Comparison of ENCODE assay signal across 18 mouse cellular contexts in genomic region chr11:33547386-33547785, GRCm38 (mm10). TPM values are rescaled to one million over a fixed set of nuclear protein-coding genes. Genes with fewer than 3 reads are reported as not detected.
DNase-seq lines count a peak whose midpoint lies in the region; ATAC-seq and TF ChIP-seq lines count a peak whose summit lies in the region.
"Had no signal": no experiment of that assay in that cellular context is flagged by ENCODE, and none has a peak within 500 bp of the region (broad histone marks: within the 10 kb centered on the region; RNA-seq: fewer than 3 reads in every experiment).

No protein-coding gene starts in this region.

- WGBS in forebrain, postnatal 0 days = 55% methylated on average over 2 of the region's 2 CpGs
- WGBS in forebrain, embryonic 11.5 days = 92% methylated on average over 2 of the region's 2 CpGs
- WGBS in intestine, embryonic 15.5 days = 55% methylated on average over 2 of the region's 2 CpGs

- H3K4me3 ChIP-seq in forebrain, postnatal 0 days (ENCODE audit: low read depth, low read length) = no peak overlapping the region
- H3K4me3 ChIP-seq in forebrain, embryonic 11.5 days (ENCODE audit: low read depth, low read length) = no peak overlapping the region
- no peak overlapping the region for H3K4me3 ChIP-seq in intestine, embryonic 15.5 days (replicated peaks)
- H3K4me3 ChIP-seq: heart, embryonic 15.5 days; hindbrain, embryonic 15.5 days; limb, embryonic 15.5 days; myocyte had no signal

- no peak overlapping the region for H3K9ac ChIP-seq in forebrain, postnatal 0 days
- no peak overlapping the region for H3K9ac ChIP-seq in forebrain, embryonic 11.5 days (ENCODE audit: low read length)
- H3K9ac ChIP-seq in intestine, embryonic 15.5 days = no peak overlapping the region
- H3K9ac ChIP-seq: heart, embryonic 15.5 days; hindbrain, embryonic 15.5 days; limb, embryonic 15.5 days; liver, postnatal 0 days had no signal

- H3K4me2 ChIP-seq in forebrain, postnatal 0 days (ENCODE audit: low read depth) = no peak overlapping the region
- no peak overlapping the region for H3K4me2 ChIP-seq in forebrain, embryonic 11.5 days (ENCODE audit: low read depth, low read length, severe bottlenecking)
- no peak overlapping the region for H3K4me2 ChIP-seq in intestine, embryonic 15.5 days (replicated peaks)
- H3K4me2 ChIP-seq: heart, embryonic 15.5 days; hindbrain, embryonic 15.5 days; limb, embryonic 15.5 days had no signal

- no peak overlapping the region for H3K27ac ChIP-seq in forebrain, postnatal 0 days (ENCODE audit: low read depth, low read length)
- no peak overlapping the region for H3K27ac ChIP-seq in forebrain, embryonic 11.5 days (ENCODE audit: low read depth, low read length)
- no peak overlapping the region for H3K27ac ChIP-seq in intestine, embryonic 15.5 days
- H3K27ac ChIP-seq: heart, embryonic 15.5 days; hindbrain, embryonic 15.5 days; limb, embryonic 15.5 days had no signal

- H3K4me1 ChIP-seq in forebrain, postnatal 0 days (ENCODE audit: insufficient read depth) = no peaks in the 10 kb centered on the region
- no peaks in the 10 kb centered on the region for H3K4me1 ChIP-seq in forebrain, embryonic 11.5 days (replicated peaks; ENCODE audit: control insufficient read depth, insufficient read depth, low read length)
- H3K4me1 ChIP-seq in intestine, embryonic 15.5 days (replicated peaks) = no peaks in the 10 kb centered on the region
- H3K4me1 ChIP-seq: hindbrain, embryonic 15.5 days; limb, embryonic 15.5 days had no signal

- no peak for TF ChIP-seq CTCF in forebrain, postnatal 0 days (IDR thresholded peaks at IDR 0.05; ENCODE audit: low read depth)

- ATAC-seq in forebrain, postnatal 0 days = no peak
- ATAC-seq in forebrain, embryonic 11.5 days (replicated peaks; ENCODE audit: low FRiP score) = no peak
- ATAC-seq in intestine, embryonic 15.5 days = no peak
- ATAC-seq: liver, postnatal 0 days had no signal

- no peaks in the 10 kb centered on the region for H3K27me3 ChIP-seq in forebrain, postnatal 0 days (ENCODE audit: insufficient read depth, low read length)
- no peaks in the 10 kb centered on the region for H3K27me3 ChIP-seq in forebrain, embryonic 11.5 days (ENCODE audit: control insufficient read depth, insufficient read depth, low read length)
- no peaks in the 10 kb centered on the region for H3K27me3 ChIP-seq in intestine, embryonic 15.5 days (replicated peaks)
- H3K27me3 ChIP-seq: heart, embryonic 15.5 days; hindbrain, embryonic 15.5 days; limb, embryonic 15.5 days had no signal

- no peaks in the 10 kb centered on the region for H3K36me3 ChIP-seq in forebrain, postnatal 0 days (ENCODE audit: insufficient read depth)
- H3K36me3 ChIP-seq in forebrain, embryonic 11.5 days (ENCODE audit: control insufficient read depth, insufficient read depth, low read length) = no peaks in the 10 kb centered on the region
- no peaks in the 10 kb centered on the region for H3K36me3 ChIP-seq in intestine, embryonic 15.5 days
- H3K36me3 ChIP-seq: heart, embryonic 15.5 days; hindbrain, embryonic 15.5 days; limb, embryonic 15.5 days had no signal

- peak; percentile 3 for DNase-seq in forebrain, postnatal 0 days
- DNase-seq in forebrain, embryonic 11.5 days (ENCODE audit: low spot score) = no peak
- DNase-seq in kidney, postnatal 10 days = peak; percentile 47
- DNase-seq in kidney, adult 18-20 months = no peak
- DNase-seq in right cerebral cortex, postnatal 14 days = peak; percentile 6
- no peak for DNase-seq in right cerebral cortex, postnatal 25 days
- DNase-seq in lung, postnatal 4 days = peak; percentile 31 to 51
- DNase-seq: cerebellum, adult 9-11 months; kidney, adult 8-10 months; liver, postnatal 0 days; right cerebral cortex, adult 18-20 months had no signal

- no peaks in the 10 kb centered on the region for H3K9me3 ChIP-seq in forebrain, postnatal 0 days (ENCODE audit: low read length)
- no peaks in the 10 kb centered on the region for H3K9me3 ChIP-seq in forebrain, embryonic 11.5 days (ENCODE audit: control insufficient read depth, low read length)
- H3K9me3 ChIP-seq in intestine, embryonic 15.5 days = no peaks in the 10 kb centered on the region
- H3K9me3 ChIP-seq: heart, embryonic 15.5 days; hindbrain, embryonic 15.5 days; limb, embryonic 15.5 days had no signal

RNA-seq across cellular contexts. Expression of gene Gabrp, which starts 31.4 kb away (rescaled TPM):
- 0.15 TPM in 1 of 2 replicates, not detected in the other for total RNA-seq in forebrain, postnatal 0 days (2014; rRNA removed)
- polyA plus RNA-seq in forebrain, postnatal 0 days (2015; fragmentation: Nextera tagmentation; extraction: Ambion mirVana) = not detected in 2 replicates
- polyA plus RNA-seq in forebrain, embryonic 11.5 days (2014; fragmentation: Nextera tagmentation; extraction: Ambion mirVana) = 2.8 and 5.5 TPM in 2 replicates
- polyA plus RNA-seq in intestine, embryonic 15.5 days (2015; fragmentation: Nextera tagmentation; extraction: Ambion mirVana) = 0.05 and 0.08 TPM in 2 replicates
- total RNA-seq: gastrocnemius, postnatal 4 days; left cerebral cortex, postnatal 10 days had no signal
- polyA plus RNA-seq: hindbrain, embryonic 15.5 days; myocyte had no signal

RNA-seq across cellular contexts. Expression of gene Ranbp17, which starts 33.8 kb away (rescaled TPM):
- total RNA-seq in forebrain, postnatal 0 days (2014; rRNA removed) = 7.7 and 9.1 TPM in 2 replicates
- polyA plus RNA-seq in forebrain, postnatal 0 days (2015; fragmentation: Nextera tagmentation; extraction: Ambion mirVana) = 5.8 and 6.9 TPM in 2 replicates
- 12.3 and 15.4 TPM in 2 replicates for polyA plus RNA-seq in forebrain, embryonic 11.5 days (2014; fragmentation: Nextera tagmentation; extraction: Ambion mirVana)
- 2.7 TPM in 2 replicates for polyA plus RNA-seq in intestine, embryonic 15.5 days (2015; fragmentation: Nextera tagmentation; extraction: Ambion mirVana)
- polyA plus RNA-seq: myocyte had no signal

RNA-seq across cellular contexts. Expression of gene D130052B06Rik, which starts 51.7 kb away (rescaled TPM):
- not detected in 2 replicates for total RNA-seq in forebrain, postnatal 0 days (2014; rRNA removed)
- polyA plus RNA-seq in forebrain, postnatal 0 days (2015; fragmentation: Nextera tagmentation; extraction: Ambion mirVana) = not detected in 2 replicates
- not detected in 2 replicates for polyA plus RNA-seq in forebrain, embryonic 11.5 days (2014; fragmentation: Nextera tagmentation; extraction: Ambion mirVana)
- not detected in 2 replicates for polyA plus RNA-seq in intestine, embryonic 15.5 days (2015; fragmentation: Nextera tagmentation; extraction: Ambion mirVana)
- total RNA-seq: gastrocnemius, postnatal 4 days; left cerebral cortex, postnatal 10 days had no signal
- polyA plus RNA-seq: heart, embryonic 15.5 days; hindbrain, embryonic 15.5 days; liver, postnatal 0 days; myocyte had no signal

Comparison
In these comparisons a context has a peak if more than half of its experiments do, and no peak if none do; other contexts are left out.
1. DNase-seq: peak in forebrain, postnatal 0 days (single experiment), kidney, postnatal 10 days (single experiment), right cerebral cortex, postnatal 14 days (single experiment) and lung, postnatal 4 days (2 of 2); none in forebrain, embryonic 11.5 days (single experiment), kidney, adult 18-20 months (single experiment) and right cerebral cortex, postnatal 25 days (single experiment).